Mouse (Mus musculus) heart, embryonic 14.5 days (tissue): ENCODE data around the gene Map4k2. TPM values are rescaled to one million over a fixed set of nuclear protein-coding genes. Genes with fewer than 3 reads are reported as not detected.

Source experiments
- ATAC-seq: fragments of 200-750 bp; cut with Nextera tagmentation; 2 replicates; pipeline ENCODE4 v1.8.0; 2017; ENCODE audit warnings: low read depth, moderate TSS enrichment; ENCODE audit not compliant: insufficient number of reproducible peaks, insufficient read depth, low FRiP score
- H3K27ac ChIP-seq, 2 experiments: fragments of 200-500 bp in 1 of 2; fragments of 300-500 bp in 1 of 2; sonication (generic) in 1 of 2; replicated peaks in 1 of 2; 2 replicates each; pipeline ENCODE4 v1.5.1; 2012 to 2014; ENCODE audit warnings: low read depth in 2 of 2, low read length in 2 of 2, control low read depth in 1 of 2, mild to moderate bottlenecking in 1 of 2, mixed read lengths in 1 of 2; ENCODE audit not compliant: control insufficient read depth in 1 of 2, insufficient read depth in 1 of 2
- H3K27me3 ChIP-seq: fragments of 300-500 bp; sonication (generic); 2 replicates; pipeline ENCODE4 v1.6.1; 2014; ENCODE audit warnings: mild to moderate bottlenecking, low read length, control low read depth; ENCODE audit not compliant: control insufficient read depth, insufficient read depth
- H3K36me3 ChIP-seq: fragments of 300-500 bp; sonication (generic); 2 replicates; pipeline ENCODE4 v1.6.1; 2014; ENCODE audit warnings: mild to moderate bottlenecking, control low read depth, low read length, mixed read lengths; ENCODE audit not compliant: control insufficient read depth, insufficient read depth
- H3K4me1 ChIP-seq, 2 experiments: fragments of 200-500 bp in 1 of 2; fragments of 300-500 bp in 1 of 2; sonication (generic) in 1 of 2; 2 replicates each; pipeline ENCODE4 v1.6.1; 2012 to 2014; ENCODE audit warnings: low read length in 2 of 2, control low read depth in 1 of 2, mixed read lengths in 1 of 2; ENCODE audit not compliant: control insufficient read depth in 2 of 2, insufficient read depth in 2 of 2
- H3K4me2 ChIP-seq: fragments of 300-500 bp; sonication (generic); 2 replicates; pipeline ENCODE4 v1.6.1; 2014; ENCODE audit warnings: mild to moderate bottlenecking, low read length
- H3K4me3 ChIP-seq, 2 experiments: fragments of 200-500 bp in 1 of 2; fragments of 300-500 bp in 1 of 2; sonication (generic) in 1 of 2; 2 replicates each; pipeline ENCODE4 v1.5.1; 2012 to 2014; ENCODE audit warnings: low read length in 2 of 2, mild to moderate bottlenecking in 2 of 2, control low read depth in 1 of 2, low read depth in 1 of 2, moderate library complexity in 1 of 2; ENCODE audit not compliant: control insufficient read depth in 1 of 2, insufficient read depth in 1 of 2
- H3K9ac ChIP-seq: fragments of 300-500 bp; sonication (generic); 2 replicates; pipeline ENCODE4 v1.6.1; 2014; ENCODE audit warnings: mild to moderate bottlenecking, low read length
- H3K9me3 ChIP-seq: fragments of 300-500 bp; sonication (generic); 2 replicates; pipeline ENCODE4 v1.6.1; 2016; ENCODE audit warnings: low read length, control low read depth; ENCODE audit not compliant: control insufficient read depth
- WGBS: fragments of 180-500 bp; shearing (Covaris S2); extraction: QIAGEN DNeasy Blood & Tissue Kit; methylation state at CpG from one replicate; pipeline ENCODE4 v1.1.7; 2014; 5-methylcytosine and 5-hydroxymethylcytosine counted together
- polyA plus RNA-seq: library from polyadenylated mRNA; unstranded; fragments of >200 nt; fragmentation: Nextera tagmentation; extraction: Ambion mirVana; gene quantifications from 2 replicates; pipeline ENCODE4 v1.2.1, GENCODE M21; 2014

Map4k2 gene
- polyA plus RNA-seq, 1 experiment from 2014 or later, result 13.0 TPM

GRCm38 (mm10) chr19:6375423-6376254 lies 34.7 kb downstream of the Map4k2 start:
- Histone ChIP-seq H3K9ac (no peak overlapping the region), H3K4me2 (no peak overlapping the region), H3K9me3 (no peaks in the 10 kb centered on the region), H3K27me3 (no peaks in the 10 kb centered on the region), H3K4me1 (peaks cover 6 to 19% of the 10 kb centered on the region in 2 experiments), H3K36me3 (peaks cover 92% of the 10 kb centered on the region), H3K4me3 (no peak overlapping the region), H3K27ac (no peak overlapping the region)
- 95% methylated on average over 38 of the region's 42 CpGs for WGBS
- no peak for ATAC-seq

GRCm38 (mm10) chr19:6376255-6376564 lies 35.3 kb downstream of the Map4k2 start:
- no peaks in the 10 kb centered on the region for H3K9me3 ChIP-seq
- no peaks in the 10 kb centered on the region for H3K27me3 ChIP-seq
- no peak overlapping the region for H3K4me2 ChIP-seq
- WGBS, result 72% methylated on average over 14 of the region's 14 CpGs
- H3K4me1 ChIP-seq, result peaks cover 6 to 19% of the 10 kb centered on the region in 2 experiments
- peaks cover 86% of the 10 kb centered on the region for H3K36me3 ChIP-seq
- no peak overlapping the region for H3K4me3 ChIP-seq
- ATAC-seq, result no peak
- H3K27ac ChIP-seq, result no peak overlapping the region
- no peak overlapping the region for H3K9ac ChIP-seq

GRCm38 (mm10) chr19:6376643-6377042 lies 35.7 kb downstream of the Map4k2 start:
- no peak overlapping the region for H3K9ac ChIP-seq
- 73% methylated on average over 2 of the region's 2 CpGs for WGBS
- peaks cover 82% of the 10 kb centered on the region for H3K36me3 ChIP-seq
- no peak overlapping the region for H3K27ac ChIP-seq
- no peak for ATAC-seq
- H3K27me3 ChIP-seq, result no peaks in the 10 kb centered on the region
- no peak overlapping the region for H3K4me3 ChIP-seq
- H3K9me3 ChIP-seq, result no peaks in the 10 kb centered on the region
- H3K4me1 ChIP-seq, result peaks cover 6 to 19% of the 10 kb centered on the region in 2 experiments
- no peak overlapping the region for H3K4me2 ChIP-seq

GRCm38 (mm10) chr19:6377327-6378040 lies 36.5 kb downstream of the Map4k2 start:
- no peak overlapping the region for H3K4me3 ChIP-seq
- no peak for ATAC-seq
- H3K36me3 ChIP-seq, result peaks cover 73% of the 10 kb centered on the region
- H3K4me2 ChIP-seq, result no peak overlapping the region
- WGBS, result 66% methylated on average over 11 of the region's 11 CpGs
- 0 out of 2 replicates have a peak overlapping the region, but pooled peaks have one; percentile 1 for H3K9ac ChIP-seq
- no peaks in the 10 kb centered on the region for H3K9me3 ChIP-seq
- no peaks in the 10 kb centered on the region for H3K27me3 ChIP-seq
- peaks cover 6 to 22% of the 10 kb centered on the region in 2 experiments for H3K4me1 ChIP-seq
- peak overlapping the region; percentile 46 to 63 for H3K27ac ChIP-seq

GRCm38 (mm10) chr19:6380411-6381166 lies 39.7 kb downstream of the Map4k2 start:
- H3K27ac ChIP-seq, result no peak overlapping the region
- 93% methylated on average over 9 of the region's 9 CpGs for whole genome bisulfite sequencing

GRCm38 (mm10) chr19:6381238-6381637 lies 40.3 kb downstream of the Map4k2 start:
- H3K9ac ChIP-seq, result no peak overlapping the region
- H3K36me3 ChIP-seq, result peaks cover 39% of the 10 kb centered on the region
- no peak overlapping the region for H3K4me2 ChIP-seq
- H3K9me3 ChIP-seq, result no peaks in the 10 kb centered on the region
- peaks cover 28 to 44% of the 10 kb centered on the region in 2 experiments for H3K4me1 ChIP-seq
- no peak for ATAC-seq
- H3K27me3 ChIP-seq, result no peaks in the 10 kb centered on the region
- WGBS, result 95% methylated on average over 5 of the region's 5 CpGs
- H3K27ac ChIP-seq, result no peak overlapping the region
- H3K4me3 ChIP-seq, result no peak overlapping the region

More at GRCm38 (mm10) chr19:6380411-6381166, 39.7 kb downstream of the Map4k2 start:
- peaks cover 22 to 38% of the 10 kb centered on the region in 2 experiments for H3K4me1 ChIP-seq
- no peak overlapping the region for H3K4me3 ChIP-seq
- H3K9ac ChIP-seq, result no peak overlapping the region
- no peak for ATAC-seq
- no peaks in the 10 kb centered on the region for H3K9me3 ChIP-seq
- no peak overlapping the region for H3K4me2 ChIP-seq
- H3K27me3 ChIP-seq, result no peaks in the 10 kb centered on the region
- peaks cover 42% of the 10 kb centered on the region for H3K36me3 ChIP-seq

- no peak overlapping the region for H3K9ac ChIP-seq
- no peaks in the 10 kb centered on the region for H3K27me3 ChIP-seq
- peaks cover 32 to 50% of the 10 kb centered on the region in 2 experiments for H3K4me1 ChIP-seq
- peak overlapping the region; percentile 8 to 94; a peak in 1 of 4 replicates for H3K27ac ChIP-seq
- no peak for ATAC-seq
- no peaks in the 10 kb centered on the region for H3K9me3 ChIP-seq
- no peak overlapping the region for H3K4me3 ChIP-seq
- no peak overlapping the region for H3K4me2 ChIP-seq
- 65% methylated on average over 4 of the region's 4 CpGs for WGBS
- H3K36me3 ChIP-seq, result peaks cover 39% of the 10 kb centered on the region
These were observed 41.5 kb downstream of the Map4k2 start for GRCm38 (mm10) chr19:6382323-6382924.
